Mouse (Mus musculus): ENCODE measurements around the gene Asb3. TPM values are rescaled to one million over a fixed set of nuclear protein-coding genes. Genes with fewer than 3 reads are reported as not detected.

Asb3 gene
- polyA plus RNA-seq, 1 experiment from 2014 or later, result 28.7 TPM

- Histone ChIP-seq H3K9me3 (ENCODE audit: control insufficient read depth, low read length) (no peaks in the 10 kb centered on the region), H3K36me3 (ENCODE audit: control insufficient read depth, insufficient read depth, low read length) (peaks cover 15% of the 10 kb centered on the region), H3K4me1 (ENCODE audit: control insufficient read depth, insufficient read depth, low read depth, low read length) (no peaks in the 10 kb centered on the region), H3K4me3 (ENCODE audit: low read length) (no peak overlapping the region), H3K27me3 (replicated peaks; ENCODE audit: control insufficient read depth, insufficient read depth, low read length) (no peaks in the 10 kb centered on the region), H3K4me2 (ENCODE audit: low read length) (no peak overlapping the region), H3K9ac (ENCODE audit: low read depth, low read length) (no peak overlapping the region), H3K27ac (ENCODE audit: low read depth, low read length) (no peak overlapping the region)
- ATAC-seq, result no peak
- 98% methylated on average over 3 of the region's 3 CpGs for WGBS
Observed at GRCm38 (mm10) chr11:30923283-30923682, 38.1 kb downstream of the Asb3 start.

GRCm38 (mm10) chr11:30928079-30928478 is 42.9 kb downstream of the Asb3 start:
- no peaks in the 10 kb centered on the region for H3K4me1 ChIP-seq (ENCODE audit: control insufficient read depth, insufficient read depth, low read depth, low read length)
- H3K4me2 ChIP-seq (ENCODE audit: low read length), result no peak overlapping the region
- H3K9me3 ChIP-seq (ENCODE audit: control insufficient read depth, low read length), result no peaks in the 10 kb centered on the region
- H3K27ac ChIP-seq (ENCODE audit: low read depth, low read length), result no peak overlapping the region
- H3K36me3 ChIP-seq (ENCODE audit: control insufficient read depth, insufficient read depth, low read length), result peaks cover 18% of the 10 kb centered on the region
- H3K27me3 ChIP-seq (replicated peaks; ENCODE audit: control insufficient read depth, insufficient read depth, low read length), result no peaks in the 10 kb centered on the region
- ATAC-seq, result no peak
- H3K9ac ChIP-seq (ENCODE audit: low read depth, low read length), result no peak overlapping the region
- H3K4me3 ChIP-seq (ENCODE audit: low read length), result no peak overlapping the region

- no peaks in the 10 kb centered on the region for H3K9me3 ChIP-seq (ENCODE audit: control insufficient read depth, low read length)
- H3K4me2 ChIP-seq (ENCODE audit: low read length), result no peak overlapping the region
- no peak overlapping the region for H3K9ac ChIP-seq (ENCODE audit: low read depth, low read length)
- 100% methylated on average over 1 of the region's 1 CpGs for WGBS
- H3K4me3 ChIP-seq (ENCODE audit: low read length), result no peak overlapping the region
- H3K27ac ChIP-seq (ENCODE audit: low read depth, low read length), result no peak overlapping the region
- no peak for ATAC-seq
- peaks cover 18% of the 10 kb centered on the region for H3K36me3 ChIP-seq (ENCODE audit: control insufficient read depth, insufficient read depth, low read length)
- H3K4me1 ChIP-seq (ENCODE audit: control insufficient read depth, insufficient read depth, low read depth, low read length), result no peaks in the 10 kb centered on the region
- no peaks in the 10 kb centered on the region for H3K27me3 ChIP-seq (replicated peaks; ENCODE audit: control insufficient read depth, insufficient read depth, low read length)
Observed at GRCm38 (mm10) chr11:30928498-30928897, 43.3 kb downstream of the Asb3 start.

- H3K9ac ChIP-seq (ENCODE audit: low read depth, low read length), result no peak overlapping the region
- no peak; the same call in 1 of the 2 replicates for ATAC-seq
- H3K9me3 ChIP-seq (ENCODE audit: control insufficient read depth, low read length), result no peaks in the 10 kb centered on the region
- H3K4me3 ChIP-seq (ENCODE audit: low read length), result no peak overlapping the region
- no peaks in the 10 kb centered on the region for H3K27me3 ChIP-seq (replicated peaks; ENCODE audit: control insufficient read depth, insufficient read depth, low read length)
- WGBS, result 94% methylated on average over 2 of the region's 2 CpGs
- H3K4me2 ChIP-seq (ENCODE audit: low read length), result no peak overlapping the region
- no peak overlapping the region for H3K27ac ChIP-seq (ENCODE audit: low read depth, low read length)
- no peaks in the 10 kb centered on the region for H3K4me1 ChIP-seq (ENCODE audit: control insufficient read depth, insufficient read depth, low read depth, low read length)
- H3K36me3 ChIP-seq (ENCODE audit: control insufficient read depth, insufficient read depth, low read length), result peaks cover 31% of the 10 kb centered on the region
Observed at GRCm38 (mm10) chr11:30943522-30943921, 58.3 kb downstream of the Asb3 start.

GRCm38 (mm10) chr11:30952829-30953228 is 67.6 kb downstream of the Asb3 start:
- ATAC-seq, result no peak

GRCm38 (mm10) chr11:30953469-30954154 is 68.4 kb downstream of the Asb3 start:
- ATAC-seq, result peak; percentile 93
- peak overlapping the region; percentile 68 for H3K4me2 ChIP-seq (ENCODE audit: low read length)
- peak overlapping the region; percentile 93 for H3K9ac ChIP-seq (ENCODE audit: low read depth, low read length)
- peaks cover 20% of the 10 kb centered on the region for H3K36me3 ChIP-seq (ENCODE audit: control insufficient read depth, insufficient read depth, low read length)
- H3K4me1 ChIP-seq (ENCODE audit: control insufficient read depth, insufficient read depth, low read depth, low read length), result peaks cover 13% of the 10 kb centered on the region
- H3K9me3 ChIP-seq (ENCODE audit: control insufficient read depth, low read length), result peaks cover 5% of the 10 kb centered on the region
- peak overlapping the region; percentile 88 for H3K27ac ChIP-seq (ENCODE audit: low read depth, low read length)
- no peaks in the 10 kb centered on the region for H3K27me3 ChIP-seq (replicated peaks; ENCODE audit: control insufficient read depth, insufficient read depth, low read length)
- peak overlapping the region; percentile 90 for H3K4me3 ChIP-seq (ENCODE audit: low read length)
- 2% methylated on average over 28 of the region's 32 CpGs for WGBS

More at GRCm38 (mm10) chr11:30952829-30953228, 67.6 kb downstream of the Asb3 start:
- Histone ChIP-seq H3K36me3 (ENCODE audit: control insufficient read depth, insufficient read depth, low read length) (peaks cover 22% of the 10 kb centered on the region), H3K4me2 (ENCODE audit: low read length) (peak overlapping the region; percentile 68), H3K9me3 (ENCODE audit: control insufficient read depth, low read length) (peaks cover 5% of the 10 kb centered on the region), H3K27me3 (replicated peaks; ENCODE audit: control insufficient read depth, insufficient read depth, low read length) (no peaks in the 10 kb centered on the region), H3K4me3 (ENCODE audit: low read length) (peak overlapping the region; percentile 90; the same call in 1 of the 2 replicates), H3K9ac (ENCODE audit: low read depth, low read length) (no peak overlapping the region; the same call in 1 of the 2 replicates), H3K4me1 (ENCODE audit: control insufficient read depth, insufficient read depth, low read depth, low read length) (peaks cover 13% of the 10 kb centered on the region), H3K27ac (ENCODE audit: low read depth, low read length) (no peak overlapping the region)
- WGBS, result 75% methylated on average over 5 of the region's 5 CpGs

- Histone ChIP-seq H3K9ac (ENCODE audit: low read depth, low read length) (peak within 1 kb of the TSS; percentile 93), H3K27ac (ENCODE audit: low read depth, low read length) (peak within 1 kb of the TSS; percentile 88), H3K4me3 (ENCODE audit: low read length) (peak within 1 kb of the TSS; percentile 90), H3K4me2 (ENCODE audit: low read length) (peak within 1 kb of the TSS; percentile 94), H3K36me3 (ENCODE audit: control insufficient read depth, insufficient read depth, low read length) (peaks cover 16% of the 10 kb centered on the region), H3K9me3 (ENCODE audit: control insufficient read depth, low read length) (peaks cover 5% of the 10 kb centered on the region), H3K4me1 (ENCODE audit: control insufficient read depth, insufficient read depth, low read depth, low read length) (peaks cover 13% of the 10 kb centered on the region), H3K27me3 (replicated peaks; ENCODE audit: control insufficient read depth, insufficient read depth, low read length) (no peaks in the 10 kb centered on the region)
- ATAC-seq, result peak; percentile 99
- WGBS, result 1% methylated on average over 40 of the region's 40 CpGs
Observed at GRCm38 (mm10) chr11:30954279-30954725, 69.1 kb downstream of the Asb3 start, which contains the start of gene Erlec1. Gene Erlec1 (minus strand): TSS chr11:30954335.

- no peak for ATAC-seq
- no peaks in the 10 kb centered on the region for H3K27me3 ChIP-seq (replicated peaks; ENCODE audit: control insufficient read depth, insufficient read depth, low read length)
- H3K27ac ChIP-seq (ENCODE audit: low read depth, low read length), result no peak overlapping the region
- no peaks in the 10 kb centered on the region for H3K9me3 ChIP-seq (ENCODE audit: control insufficient read depth, low read length)
- H3K36me3 ChIP-seq (ENCODE audit: control insufficient read depth, insufficient read depth, low read length), result no peaks in the 10 kb centered on the region
- H3K4me2 ChIP-seq (ENCODE audit: low read length), result peak overlapping the region; percentile 77
- peaks cover 5% of the 10 kb centered on the region for H3K4me1 ChIP-seq (ENCODE audit: control insufficient read depth, insufficient read depth, low read depth, low read length)
- no peak overlapping the region; the same call in 1 of the 2 replicates for H3K9ac ChIP-seq (ENCODE audit: low read depth, low read length)
- WGBS, result 28% methylated on average over 2 of the region's 2 CpGs
- H3K4me3 ChIP-seq (ENCODE audit: low read length), result peak overlapping the region; percentile 67; the same call in 1 of the 2 replicates
Observed at GRCm38 (mm10) chr11:30985237-30985636, 100.0 kb downstream of the Asb3 start.

GRCm38 (mm10) chr11:30985877-30986624 is 100.8 kb downstream of the Asb3 start, which contains the start of gene Chac2:
Gene Chac2 (minus strand): TSS chr11:30986350.
- Histone ChIP-seq H3K9me3 (ENCODE audit: control insufficient read depth, low read length) (no peaks in the 10 kb centered on the region), H3K4me1 (ENCODE audit: control insufficient read depth, insufficient read depth, low read depth, low read length) (peaks cover 5% of the 10 kb centered on the region), H3K4me2 (ENCODE audit: low read length) (peak within 1 kb of the TSS; percentile 77), H3K36me3 (ENCODE audit: control insufficient read depth, insufficient read depth, low read length) (no peaks in the 10 kb centered on the region), H3K4me3 (ENCODE audit: low read length) (peak within 1 kb of the TSS; percentile 67), H3K27me3 (replicated peaks; ENCODE audit: control insufficient read depth, insufficient read depth, low read length) (no peaks in the 10 kb centered on the region), H3K27ac (ENCODE audit: low read depth, low read length) (peak within 1 kb of the TSS; percentile 73), H3K9ac (ENCODE audit: low read depth, low read length) (peak within 1 kb of the TSS; percentile 81)
- WGBS, result under 1% methylated on average over 22 of the region's 22 CpGs
- peak; percentile 99 for ATAC-seq

Measured in hindbrain, embryonic 16.5 days (tissue).